Mouse (Mus musculus) left cerebral cortex, postnatal 10 days (tissue): ENCODE results near the gene Slc16a4. TPM values are rescaled to one million over a fixed set of nuclear protein-coding genes. Genes with fewer than 3 reads are reported as not detected.
A peak's percentile ranks its signal among the peaks of the same experiment; 100 is the strongest.

ENCODE experiments used
- DNase-seq, 2 experiments: peaks; one replicate each; pipeline ENCODE4 v3.0.0; 2021 to 2022; ENCODE audit warnings: low spot score in 2 of 2, mixed read lengths in 1 of 2; ENCODE audit errors: extremely low spot score in 1 of 2
- intact Hi-C: fragments of 180-260 bp; cut with DNase I; formaldehyde crosslinking; loops from one replicate; pipeline ENCODE4 v1.15.1; 2025
- total RNA-seq, 2 experiments: library from RNA; stranded (reverse); gene quantifications; 2 replicates each; pipeline ENCODE4 v1.2.3; 2021

Gene Slc16a4
- total RNA-seq, result 1 to 10 TPM; 1.8 to 2.3 TPM

DNA sequence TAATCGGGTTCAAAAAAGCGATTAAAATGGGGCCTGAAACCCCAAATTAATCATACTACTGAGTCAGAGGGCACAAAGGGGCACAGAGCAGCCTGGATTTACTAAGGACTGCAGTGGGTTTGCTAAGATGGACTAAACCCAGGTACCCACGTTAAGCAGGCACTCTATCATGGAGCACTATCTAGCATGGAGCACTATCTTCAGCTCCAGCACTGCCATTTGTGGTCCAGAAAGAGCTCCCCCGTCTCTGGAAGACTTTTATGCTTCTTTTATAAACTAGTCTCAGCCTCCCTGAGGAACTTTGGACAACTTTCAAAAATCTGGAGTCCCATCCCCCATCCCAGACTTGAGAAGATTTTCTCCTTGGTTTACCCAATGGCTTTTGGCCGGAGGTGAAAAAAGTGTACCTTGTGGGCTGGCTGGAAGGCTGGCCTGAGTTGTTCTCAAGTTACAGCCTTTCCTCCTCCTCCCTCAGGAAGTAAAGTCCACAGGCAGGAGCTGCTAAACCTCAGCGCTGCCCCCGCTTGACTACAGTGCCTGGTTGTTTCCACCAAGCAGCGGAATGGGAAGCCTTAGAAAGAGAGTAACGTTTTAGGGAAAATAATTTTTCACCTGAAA, at the start of gene Slc16a4:
Gene Slc16a4 (plus strand): TSS at position 467 of the 618 bp plus-strand sequence.
- DNase-seq, result peak; percentile 13 to 79
- intact Hi-C loops, result no loop called here

- DNase-seq, result no peak
- intact Hi-C loops, result no loop called here
Observed at GRCm38 (mm10) chr3:107241389-107242094, 49.5 kb upstream of the Slc16a4 start.

GRCm38 (mm10) chr3:107246876-107247275, 44.2 kb upstream of the Slc16a4 start:
- intact Hi-C loops, result no loop called here
- DNase-seq, result no peak

GRCm38 (mm10) chr3:107249042-107249441, 42.0 kb upstream of the Slc16a4 start:
- intact Hi-C loops, result no loop called here
- no peak for DNase-seq

GRCm38 (mm10) chr3:107250320-107250719, 40.7 kb upstream of the Slc16a4 start:
- no peak for DNase-seq
- intact Hi-C loops, result no loop called here

DNA sequence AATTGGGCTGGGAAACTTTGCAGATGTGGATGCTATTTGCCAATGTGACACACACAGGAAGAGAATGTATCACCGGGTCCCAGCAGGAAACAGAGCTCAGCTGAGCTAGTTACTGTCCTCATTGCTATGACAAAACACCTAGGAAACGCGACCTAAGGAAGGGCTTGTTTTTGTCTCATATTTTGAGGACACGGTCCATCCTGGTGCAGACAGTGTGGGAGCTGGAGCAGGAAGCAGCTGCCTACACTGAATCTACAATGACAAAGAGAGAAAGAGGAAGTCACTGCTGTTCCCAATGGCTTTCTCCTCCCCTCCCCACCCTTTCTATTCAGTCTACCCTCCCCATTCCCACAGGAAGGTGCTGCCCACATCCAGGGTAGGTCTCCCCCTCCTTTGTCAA, 39.0 kb upstream of the Slc16a4 start:
- no peak for DNase-seq
- intact Hi-C loops, result no loop called here

DNA sequence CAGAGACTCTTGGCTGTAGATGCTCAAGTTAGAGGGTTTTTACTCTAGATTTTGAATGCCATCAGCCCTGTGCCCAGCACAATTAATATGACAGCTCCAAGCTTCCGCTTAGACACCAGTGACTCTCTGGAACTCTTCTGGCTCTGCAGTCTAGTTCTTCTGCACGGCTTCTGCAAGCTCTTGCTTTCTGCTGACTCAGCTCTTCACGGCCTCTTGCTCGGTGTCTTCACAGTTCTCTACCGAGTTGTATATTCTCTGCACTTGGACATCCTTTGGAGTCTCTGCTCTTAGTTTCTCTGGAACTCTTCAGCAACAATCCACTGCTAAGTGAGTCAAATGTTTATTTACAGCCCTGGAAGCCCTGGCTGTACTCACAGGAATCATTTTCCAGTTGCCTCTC, 37.1 kb upstream of the Slc16a4 start:
- no peak for DNase-seq
- intact Hi-C loops, result no loop called here

DNA sequence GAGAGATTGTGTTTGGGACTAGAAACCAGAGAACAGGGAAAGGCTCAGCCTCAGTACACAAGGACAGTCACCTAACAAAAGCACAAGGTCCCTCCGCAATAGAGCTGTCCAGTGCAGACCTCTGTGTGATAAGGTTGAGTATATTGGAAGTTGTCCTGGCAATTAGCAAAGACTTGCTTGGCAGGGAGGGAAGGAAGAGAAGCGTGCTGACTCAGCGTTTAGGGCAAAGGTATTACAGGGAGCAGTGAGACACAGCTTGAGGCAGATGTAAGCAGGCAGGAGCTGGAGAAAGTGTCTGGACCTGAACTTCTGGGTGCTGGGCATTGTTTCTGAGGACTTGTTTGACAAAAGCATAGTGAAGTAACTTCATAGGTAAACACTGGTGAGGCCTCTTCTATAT, 35.0 kb upstream of the Slc16a4 start:
- intact Hi-C loops, result no loop called here
- DNase-seq, result no peak

DNA sequence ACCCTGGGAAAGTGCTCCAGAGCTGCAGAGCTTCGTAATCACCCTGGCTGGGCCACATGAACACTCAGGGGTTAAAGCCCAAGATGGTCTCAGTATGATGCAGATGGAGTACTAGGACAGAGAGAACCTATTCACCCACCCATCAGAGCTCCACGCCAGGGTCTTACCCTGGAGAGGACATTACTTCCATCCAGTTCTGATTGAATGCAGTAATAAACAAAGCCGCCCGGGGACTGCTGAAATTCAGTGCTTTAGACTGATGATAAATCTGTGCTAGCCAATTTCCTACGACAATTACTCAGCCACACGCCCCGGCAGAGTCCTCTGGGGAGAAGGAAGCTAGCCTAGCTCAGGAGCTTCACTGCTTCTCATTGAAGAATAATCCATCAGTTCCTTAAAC, 34.3 kb upstream of the Slc16a4 start:
- no peak for DNase-seq
- intact Hi-C loops, result no loop called here

GRCm38 (mm10) chr3:107257924-107258323, 33.1 kb upstream of the Slc16a4 start:
- intact Hi-C loops, result no loop called here
- DNase-seq, result no peak

DNA sequence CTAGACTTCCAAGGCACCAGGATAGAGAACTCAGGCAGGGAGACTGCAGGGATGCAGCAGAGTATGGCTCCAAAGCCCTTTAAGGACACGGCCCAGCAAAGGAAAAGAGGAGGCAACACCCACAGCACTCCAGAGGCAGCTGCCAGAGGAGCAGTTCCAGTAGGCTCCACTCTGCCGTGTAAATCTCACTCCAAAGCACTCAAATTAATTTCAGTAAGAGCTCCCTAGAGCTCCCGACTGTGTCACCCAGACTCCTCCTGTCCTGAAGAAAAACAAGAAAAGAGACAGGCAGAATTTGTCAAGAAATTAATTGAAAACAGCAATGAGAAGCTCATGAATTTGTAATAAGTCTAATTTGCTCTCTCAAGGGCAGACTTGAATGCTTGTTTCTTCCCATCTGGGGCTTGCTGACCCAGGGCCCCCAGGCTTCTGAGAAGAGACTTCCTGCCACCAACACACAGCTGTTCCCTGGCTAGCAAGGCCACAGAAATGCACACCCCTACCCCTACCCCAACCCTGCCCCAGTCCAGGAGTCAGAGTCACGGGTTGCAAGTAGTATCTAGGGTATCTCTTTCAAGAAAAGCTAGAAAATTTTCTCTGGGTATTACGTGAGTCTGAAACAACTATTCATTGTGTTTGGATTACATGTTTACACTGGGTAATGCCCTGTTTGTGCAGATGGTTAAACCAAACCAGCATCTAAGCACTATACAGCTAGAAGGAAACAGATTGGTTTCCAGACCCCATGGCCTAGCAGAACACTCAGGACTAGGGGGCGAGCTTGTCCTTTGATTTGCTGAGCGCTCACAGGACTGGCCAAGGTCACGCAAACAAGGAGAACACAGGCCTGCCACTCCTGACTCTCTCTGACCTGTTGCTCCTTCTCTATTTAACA, 29.8 kb upstream of the Slc16a4 start:
- no peak for DNase-seq
- intact Hi-C loops, result no loop called here

DNA sequence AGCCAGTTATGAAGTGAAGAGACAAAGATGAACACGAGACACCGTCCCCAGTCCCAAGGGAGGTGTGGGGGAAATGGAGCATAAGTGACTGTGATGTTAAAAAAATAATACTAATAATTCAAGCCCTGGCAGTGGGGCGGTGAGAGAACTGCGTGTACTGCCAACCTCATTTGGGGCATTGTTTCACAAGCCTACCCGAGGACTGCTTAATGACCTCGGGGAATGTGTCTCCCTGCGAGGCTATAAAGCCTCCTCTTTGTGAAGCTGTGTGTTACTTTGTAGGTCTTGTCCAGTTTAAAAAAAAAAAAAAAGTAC, 29.2 kb upstream of the Slc16a4 start:
- DNase-seq, result no peak
- intact Hi-C loops, result no loop called here

- intact Hi-C loops, result no loop called here
- DNase-seq, result no peak
Observed at GRCm38 (mm10) chr3:107266814-107267345, 24.1 kb upstream of the Slc16a4 start.

DNA sequence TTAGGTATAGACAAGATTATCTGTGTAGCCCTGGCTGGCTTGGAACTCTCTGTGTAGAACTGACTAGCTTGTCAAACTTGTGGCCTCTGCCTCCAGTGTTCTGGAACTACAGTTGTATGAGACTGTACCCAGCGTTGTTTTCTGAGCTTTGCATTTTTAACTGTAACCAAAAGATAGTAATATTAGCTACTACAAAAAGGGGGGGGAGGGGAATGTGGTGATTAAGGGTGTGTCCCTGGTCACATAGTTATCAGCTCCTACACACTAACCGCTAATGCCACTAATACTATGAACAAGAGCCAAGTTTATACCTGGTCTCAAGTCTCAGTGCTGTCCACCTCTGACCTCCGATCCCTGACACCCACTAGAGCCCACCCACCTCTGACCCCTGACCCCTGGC, 18.6 kb upstream of the Slc16a4 start:
- DNase-seq, result no peak
- intact Hi-C loops, result loop anchor here (10.0 kb wide), 2 partner anchors 178 to 368 kb away; no protein-coding TSS in a partner anchor

- DNase-seq, result peak; percentile 62 to 74
- intact Hi-C loops, result loop anchor here (1.0 to 10.0 kb wide), 4 partner anchors 41 to 369 kb away; no protein-coding TSS in a partner anchor
Observed at GRCm38 (mm10) chr3:107273820-107274219, 17.2 kb upstream of the Slc16a4 start.

- intact Hi-C loops, result loop anchor here (2.0 to 10.0 kb wide), 4 partner anchors 69 to 371 kb away; no protein-coding TSS in a partner anchor
- no peak for DNase-seq
Observed at GRCm38 (mm10) chr3:107275351-107275750, 15.7 kb upstream of the Slc16a4 start.

DNA sequence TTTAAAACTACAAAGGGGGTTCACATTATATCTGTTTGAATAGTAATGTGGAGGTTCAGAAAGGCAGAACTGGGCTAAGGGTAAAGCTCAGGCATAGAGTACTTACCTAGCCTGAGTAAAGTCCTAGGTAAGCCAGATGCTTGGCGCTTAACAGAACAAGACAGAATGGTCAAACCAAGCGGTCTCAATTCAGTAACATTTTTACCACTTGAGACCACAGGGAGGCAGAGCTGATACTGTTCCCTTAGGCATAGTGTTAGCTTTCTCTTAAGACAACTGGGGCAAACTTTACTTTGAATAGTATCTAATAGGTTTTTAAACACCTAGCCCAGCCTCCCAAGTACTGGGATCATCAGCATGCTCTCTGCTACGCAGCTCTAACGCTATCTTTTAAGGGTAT, 15.0 kb upstream of the Slc16a4 start:
- DNase-seq, result no peak
- intact Hi-C loops, result loop anchor here (2.0 to 10.0 kb wide), 4 partner anchors 69 to 371 kb away; no protein-coding TSS in a partner anchor

DNA sequence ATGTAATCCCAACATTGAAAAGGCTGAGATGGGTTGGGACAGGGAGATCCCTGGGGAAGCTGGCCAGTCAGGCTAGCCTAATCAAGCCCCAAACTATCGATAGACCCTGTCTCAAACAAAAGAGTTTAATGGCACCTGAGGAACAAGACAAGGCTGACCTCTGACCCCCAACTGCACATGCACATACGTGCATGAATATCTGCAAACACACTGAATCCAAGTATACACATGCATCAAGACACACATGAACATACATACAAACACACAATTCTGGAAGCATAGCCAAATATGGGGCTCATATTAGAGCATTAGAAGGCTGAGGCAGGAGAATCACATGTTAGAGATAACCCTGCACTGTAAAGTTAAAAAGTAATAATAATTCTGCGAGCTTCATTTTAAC, 14.4 kb upstream of the Slc16a4 start:
- intact Hi-C loops, result loop anchor here (5.0 to 10.0 kb wide), 3 partner anchors 182 to 372 kb away; no protein-coding TSS in a partner anchor
- DNase-seq, result no peak
